Mouse (Mus musculus) megakaryocyte, embryonic 14.5 days (primary cell): Measurements from ENCODE around the gene Afmid.

Experiments used
- FLI1 ChIP-seq: IDR thresholded peaks from 2 replicates; pipeline ENCODE4 v1.6.1; 2012; ENCODE audit warnings: low read length, inconsistent platforms, mixed read lengths
- GATA1 ChIP-seq: IDR thresholded peaks from 3 replicates; pipeline ENCODE4 v1.6.1; 2012; ENCODE audit warnings: mixed read lengths, low read length, inconsistent platforms, borderline replicate concordance

DNA sequence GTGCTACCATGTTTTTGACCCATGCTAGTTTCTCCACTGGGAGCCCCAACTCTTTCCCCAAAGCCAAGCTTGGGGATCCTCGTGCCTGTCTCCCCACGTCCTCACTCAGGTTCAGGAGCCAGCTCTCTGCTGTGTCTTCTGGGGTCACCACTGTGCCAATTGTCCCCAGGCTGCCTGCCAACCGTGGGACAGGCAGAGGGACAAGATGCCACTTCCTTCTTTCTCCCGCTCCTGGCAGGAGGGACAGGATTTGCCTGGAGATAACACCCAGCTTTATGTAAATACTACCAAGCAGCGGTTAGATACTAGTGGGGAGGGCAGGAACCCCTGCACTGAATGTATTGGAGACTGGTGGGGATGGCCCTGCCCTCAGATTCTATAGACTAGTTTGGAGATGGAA is 11.9 kb upstream of the Afmid start:
- no peak for TF ChIP-seq GATA1
- TF ChIP-seq FLI1: no peak
